Mouse (Mus musculus) embryonic fibroblast, embryonic 13.5 days (primary cell): Measurements from ENCODE around the gene Dcps. TPM values are rescaled to one million over a fixed set of nuclear protein-coding genes. Genes with fewer than 3 reads are reported as not detected.

Experiments
- H3K27ac ChIP-seq: 2 replicates; pipeline ENCODE4 v1.5.1; 2012; ENCODE audit warnings: low read length, control low read depth, inconsistent platforms; ENCODE audit not compliant: insufficient read depth
- H3K4me1 ChIP-seq: 2 replicates; pipeline ENCODE4 v1.6.1; 2011; ENCODE audit warnings: low read length; ENCODE audit not compliant: control insufficient read depth, insufficient read depth
- H3K4me3 ChIP-seq: 2 replicates; pipeline ENCODE4 v1.5.1; 2011; ENCODE audit warnings: mild to moderate bottlenecking, control low read depth, low read length; ENCODE audit not compliant: insufficient read depth
- CTCF ChIP-seq: IDR thresholded peaks from 2 replicates; pipeline ENCODE4 v1.5.1; 2011; ENCODE audit warnings: mild to moderate bottlenecking, control low read depth, low read length, moderate library complexity, borderline replicate concordance; ENCODE audit not compliant: insufficient read depth
- POLR2A ChIP-seq: IDR thresholded peaks from 2 replicates; pipeline ENCODE4 v1.6.1; 2011; ENCODE audit warnings: low read depth, mild to moderate bottlenecking, control low read depth, low read length, moderate library complexity
- polyA plus RNA-seq: library from polyadenylated mRNA; stranded (reverse); fragments of >200 nt; gene quantifications from 2 replicates; pipeline ENCODE4 v1.2.4, GENCODE M21; 2011; ENCODE audit warnings: low read depth; ENCODE audit not compliant: missing spikeins, insufficient read length

Gene Dcps
- polyA plus RNA-seq, 1 experiment: 21.7 TPM

- H3K4me3 ChIP-seq: no peak overlapping the region
- no peak overlapping the region for H3K27ac ChIP-seq
- H3K4me1 ChIP-seq: no peaks in the 10 kb centered on the region
- TF ChIP-seq CTCF (no peak), POLR2A (no peak)
Measured at GRCm38 (mm10) chr9:35104711-35105110, 71.2 kb downstream of the Dcps start.

- Histone ChIP-seq H3K27ac (no peak overlapping the region), H3K4me1 (peaks cover 5% of the 10 kb centered on the region), H3K4me3 (no peak overlapping the region)
- no peak for TF ChIP-seq POLR2A
- TF ChIP-seq CTCF: no peak
Measured at GRCm38 (mm10) chr9:35098762-35099161, 77.1 kb downstream of the Dcps start.

- H3K4me3 ChIP-seq: no peak overlapping the region
- no peak overlapping the region for H3K27ac ChIP-seq
- TF ChIP-seq POLR2A (no peak), CTCF (no peak)
- H3K4me1 ChIP-seq: peaks cover 5% of the 10 kb centered on the region
Measured at GRCm38 (mm10) chr9:35097901-35098300, 78.0 kb downstream of the Dcps start.

- Histone ChIP-seq H3K27ac (peak overlapping the region; percentile 39; the same call in 1 of the 2 replicates), H3K4me1 (peaks cover 5% of the 10 kb centered on the region), H3K4me3 (no peak overlapping the region)
- TF ChIP-seq CTCF (no peak), POLR2A (no peak)
Measured at GRCm38 (mm10) chr9:35095726-35096125, 80.1 kb downstream of the Dcps start.

- Histone ChIP-seq H3K4me3 (no peak overlapping the region), H3K4me1 (peaks cover 5% of the 10 kb centered on the region), H3K27ac (no peak overlapping the region)
- TF ChIP-seq POLR2A: no peak
Measured at GRCm38 (mm10) chr9:35093350-35093749, 82.5 kb downstream of the Dcps start.

- H3K4me1 ChIP-seq: peaks cover 5% of the 10 kb centered on the region
- TF ChIP-seq CTCF: no peak
- TF ChIP-seq POLR2A: no peak
- no peak overlapping the region for H3K27ac ChIP-seq
- no peak overlapping the region for H3K4me3 ChIP-seq
Measured at GRCm38 (mm10) chr9:35092904-35093303, 83.0 kb downstream of the Dcps start.

Other genes starting within 250 kb of the Dcps start
- 21.6 and 35.4 TPM in 2 replicates for gene St3gal4, start 56.8 kb downstream of the Dcps start, polyA plus RNA-seq
- gene Srpr, start 24.1 kb upstream of the Dcps start, polyA plus RNA-seq: 145 and 164 TPM in 2 replicates
- gene Tirap, start 24.2 kb upstream of the Dcps start, polyA plus RNA-seq: 17.2 and 18.7 TPM in 2 replicates
- gene Foxred1, start 35.0 kb upstream of the Dcps start, polyA plus RNA-seq: 24.1 and 28.5 TPM in 2 replicates
- gene Fam118b, start 91.7 kb upstream of the Dcps start, polyA plus RNA-seq: 30.3 and 31.4 TPM in 2 replicates
- 9.7 and 11.0 TPM in 2 replicates for gene Rpusd4, start 91.8 kb upstream of the Dcps start, polyA plus RNA-seq
- gene Cdon, start 245.1 kb upstream of the Dcps start, polyA plus RNA-seq: 28.4 and 79.8 TPM in 2 replicates